Mouse (Mus musculus) megakaryocyte, embryonic 14.5 days (primary cell): ENCODE measurements around the gene Mettl25. TPM values are rescaled to one million over a fixed set of nuclear protein-coding genes. Genes with fewer than 3 reads are reported as not detected.

Experiments
- H3K27me3 ChIP-seq: replicated peaks from 2 replicates; pipeline ENCODE3; 2012; ENCODE audit warnings: inconsistent platforms
- H3K36me3 ChIP-seq: replicated peaks from 2 replicates; pipeline ENCODE3; 2012; ENCODE audit warnings: low read length, inconsistent platforms, mixed read lengths
- H3K4me1 ChIP-seq: 2 replicates; pipeline ENCODE4 v1.6.1; 2012; ENCODE audit warnings: inconsistent platforms
- H3K4me3 ChIP-seq: replicated peaks from 2 replicates; pipeline ENCODE3; 2012; ENCODE audit warnings: moderate library complexity, mild to moderate bottlenecking, inconsistent platforms
- H3K9me3 ChIP-seq: 2 replicates; pipeline ENCODE4 v1.6.1; 2012; ENCODE audit warnings: inconsistent platforms
- FLI1 ChIP-seq: IDR thresholded peaks from 2 replicates; pipeline ENCODE4 v1.6.1; 2012; ENCODE audit warnings: low read length, inconsistent platforms, mixed read lengths
- GATA1 ChIP-seq: IDR thresholded peaks from 3 replicates; pipeline ENCODE4 v1.6.1; 2012; ENCODE audit warnings: mixed read lengths, low read length, inconsistent platforms, borderline replicate concordance
- polyA plus RNA-seq: library from polyadenylated mRNA; stranded (reverse); fragments of >175 nt; gene quantifications from 2 replicates; pipeline ENCODE4 v1.2.3, GENCODE M21; 2012; ENCODE audit warnings: low replicate concordance; ENCODE audit not compliant: insufficient read depth

The Mettl25 gene
- polyA plus RNA-seq, 1 experiment = 1.2 TPM

GRCm38 (mm10) chr10:105801147-105801546, 40.0 kb downstream of the Mettl25 start:
- H3K4me1 ChIP-seq = peaks cover 8% of the 10 kb centered on the region
- no peak for TF ChIP-seq FLI1
- TF ChIP-seq GATA1 = no peak
- no peaks in the 10 kb centered on the region for H3K9me3 ChIP-seq
- H3K27me3 ChIP-seq = no peaks in the 10 kb centered on the region
- no peak overlapping the region for H3K4me3 ChIP-seq
- peaks cover 15% of the 10 kb centered on the region for H3K36me3 ChIP-seq

- peaks cover 1% of the 10 kb centered on the region; the same call in 1 of the 2 replicates for H3K4me1 ChIP-seq
- peaks cover 38% of the 10 kb centered on the region for H3K36me3 ChIP-seq
- H3K9me3 ChIP-seq = no peaks in the 10 kb centered on the region
- no peak overlapping the region for H3K4me3 ChIP-seq
- no peak for TF ChIP-seq FLI1
- no peak for TF ChIP-seq GATA1
- H3K27me3 ChIP-seq = no peaks in the 10 kb centered on the region
These were observed 43.8 kb downstream of the Mettl25 start for GRCm38 (mm10) chr10:105797250-105797924.

GRCm38 (mm10) chr10:105793776-105794552, 47.2 kb downstream of the Mettl25 start:
- peaks cover 42% of the 10 kb centered on the region for H3K36me3 ChIP-seq
- H3K9me3 ChIP-seq = no peaks in the 10 kb centered on the region
- no peaks in the 10 kb centered on the region for H3K4me1 ChIP-seq
- TF ChIP-seq GATA1 (no peak), FLI1 (no peak)
- no peaks in the 10 kb centered on the region for H3K27me3 ChIP-seq
- no peak overlapping the region for H3K4me3 ChIP-seq

- no peaks in the 10 kb centered on the region for H3K27me3 ChIP-seq
- TF ChIP-seq FLI1 (no peak), GATA1 (no peak)
- H3K4me1 ChIP-seq = no peaks in the 10 kb centered on the region
- H3K36me3 ChIP-seq = peaks cover 33% of the 10 kb centered on the region
- H3K9me3 ChIP-seq = no peaks in the 10 kb centered on the region
- no peak overlapping the region for H3K4me3 ChIP-seq
These were observed 52.3 kb downstream of the Mettl25 start for GRCm38 (mm10) chr10:105788744-105789486.

GRCm38 (mm10) chr10:105783766-105784165, 57.4 kb downstream of the Mettl25 start:
- no peak for TF ChIP-seq FLI1

GRCm38 (mm10) chr10:105774382-105774781, 66.8 kb downstream of the Mettl25 start:
- Histone ChIP-seq H3K4me1 (no peaks in the 10 kb centered on the region; the same call in 1 of the 2 replicates), H3K4me3 (no peak overlapping the region), H3K9me3 (no peaks in the 10 kb centered on the region), H3K27me3 (no peaks in the 10 kb centered on the region), H3K36me3 (peaks cover 14% of the 10 kb centered on the region)
- TF ChIP-seq FLI1 (no peak), GATA1 (no peak)

More at GRCm38 (mm10) chr10:105783766-105784165, 57.4 kb downstream of the Mettl25 start:
- Histone ChIP-seq H3K9me3 (no peaks in the 10 kb centered on the region), H3K4me3 (no peak overlapping the region), H3K27me3 (no peaks in the 10 kb centered on the region), H3K4me1 (no peaks in the 10 kb centered on the region), H3K36me3 (peaks cover 23% of the 10 kb centered on the region)

GRCm38 (mm10) chr10:105772821-105773302, 68.3 kb downstream of the Mettl25 start:
- Histone ChIP-seq H3K9me3 (no peaks in the 10 kb centered on the region), H3K36me3 (peaks cover 11% of the 10 kb centered on the region), H3K4me1 (no peaks in the 10 kb centered on the region; the same call in 1 of the 2 replicates), H3K27me3 (no peaks in the 10 kb centered on the region), H3K4me3 (no peak overlapping the region)
- TF ChIP-seq FLI1 (no peak), GATA1 (no peak)

GRCm38 (mm10) chr10:105763959-105764358, 77.2 kb downstream of the Mettl25 start:
- no peak for TF ChIP-seq FLI1
- TF ChIP-seq GATA1 = no peak
- Histone ChIP-seq H3K36me3 (peaks cover 4% of the 10 kb centered on the region), H3K4me3 (no peak overlapping the region), H3K4me1 (no peaks in the 10 kb centered on the region), H3K9me3 (no peaks in the 10 kb centered on the region), H3K27me3 (no peaks in the 10 kb centered on the region)

GRCm38 (mm10) chr10:105760460-105760859, 80.7 kb downstream of the Mettl25 start:
- Histone ChIP-seq H3K36me3 (peaks cover 4% of the 10 kb centered on the region), H3K27me3 (no peaks in the 10 kb centered on the region), H3K4me1 (no peaks in the 10 kb centered on the region), H3K9me3 (no peaks in the 10 kb centered on the region), H3K4me3 (no peak overlapping the region)
- no peak for TF ChIP-seq FLI1
- TF ChIP-seq GATA1 = no peak

GRCm38 (mm10) chr10:105760046-105760445, 81.1 kb downstream of the Mettl25 start:
- Histone ChIP-seq H3K27me3 (no peaks in the 10 kb centered on the region), H3K4me1 (no peaks in the 10 kb centered on the region), H3K36me3 (no peaks in the 10 kb centered on the region), H3K4me3 (no peak overlapping the region), H3K9me3 (no peaks in the 10 kb centered on the region)
- TF ChIP-seq GATA1 = no peak
- TF ChIP-seq FLI1 = no peak
